Mouse (Mus musculus) forebrain, embryonic 11.5 days (tissue): ENCODE measurements around the gene Gm20503. TPM values are rescaled to one million over a fixed set of nuclear protein-coding genes. Genes with fewer than 3 reads are reported as not detected.

ENCODE experiments used
- ATAC-seq: fragments of 200-750 bp; cut with Nextera tagmentation; replicated peaks from 2 replicates; pipeline ENCODE4 v1.8.0; 2017; ENCODE audit warnings: moderate TSS enrichment; ENCODE audit not compliant: low FRiP score
- DNase-seq: peaks from one replicate; pipeline ENCODE4 v3.0.0-alpha.2; 2017; ENCODE audit warnings: low spot score
- H3K27ac ChIP-seq: fragments of 300-500 bp; sonication (generic); 2 replicates; pipeline ENCODE4 v1.5.1; 2014; ENCODE audit warnings: low read depth, low read length
- H3K27me3 ChIP-seq: fragments of 300-500 bp; sonication (generic); 2 replicates; pipeline ENCODE4 v1.6.1; 2014; ENCODE audit warnings: mild to moderate bottlenecking, low read length, mixed read lengths; ENCODE audit not compliant: control insufficient read depth, insufficient read depth
- H3K36me3 ChIP-seq: fragments of 300-500 bp; sonication (generic); 2 replicates; pipeline ENCODE4 v1.6.1; 2014; ENCODE audit warnings: mild to moderate bottlenecking, low read length, moderate library complexity, mixed read lengths; ENCODE audit not compliant: control insufficient read depth, insufficient read depth
- H3K4me1 ChIP-seq: fragments of 300-500 bp; sonication (generic); replicated peaks from 2 replicates; pipeline ENCODE4 v1.6.1; 2014; ENCODE audit warnings: low read length, mixed read lengths; ENCODE audit not compliant: control insufficient read depth, insufficient read depth
- H3K4me2 ChIP-seq: fragments of 300-500 bp; sonication (generic); 2 replicates; pipeline ENCODE4 v1.6.1; 2014; ENCODE audit warnings: low read depth, mild to moderate bottlenecking, low read length, moderate library complexity, mixed read lengths; ENCODE audit not compliant: severe bottlenecking
- H3K4me3 ChIP-seq: fragments of 300-500 bp; sonication (generic); 2 replicates; pipeline ENCODE4 v1.5.1; 2014; ENCODE audit warnings: low read depth, low read length
- H3K9ac ChIP-seq: fragments of 300-500 bp; sonication (generic); 2 replicates; pipeline ENCODE4 v1.6.1; 2014; ENCODE audit warnings: low read length
- H3K9me3 ChIP-seq: fragments of 300-500 bp; sonication (generic); 2 replicates; pipeline ENCODE4 v1.6.1; 2016; ENCODE audit warnings: low read length, mixed read lengths; ENCODE audit not compliant: control insufficient read depth
- whole genome bisulfite sequencing: fragments of 180-500 bp; shearing (Covaris S2); extraction: QIAGEN DNeasy Blood & Tissue Kit; methylation state at CpG from one replicate; pipeline ENCODE4 v1.1.7; 2014; 5-methylcytosine and 5-hydroxymethylcytosine counted together
- polyA plus RNA-seq: library from polyadenylated mRNA; unstranded; fragments of >200 nt; fragmentation: Nextera tagmentation; extraction: Ambion mirVana; gene quantifications from 2 replicates; pipeline ENCODE4 v1.2.1, GENCODE M21; 2014

Gm20503 gene
- polyA plus RNA-seq, 1 experiment from 2014 or later, result 7.0 TPM

- Histone ChIP-seq H3K36me3 (no peaks in the 10 kb centered on the region), H3K4me3 (no peak overlapping the region), H3K4me2 (no peak overlapping the region), H3K27ac (no peak overlapping the region), H3K9me3 (no peaks in the 10 kb centered on the region), H3K9ac (no peak overlapping the region), H3K27me3 (no peaks in the 10 kb centered on the region), H3K4me1 (no peaks in the 10 kb centered on the region)
- ATAC-seq (no peak), DNase-seq (no peak)
- WGBS, result 88% methylated on average over 3 of the region's 3 CpGs
Observed at GRCm38 (mm10) chr4:59011446-59011845, 8.4 kb downstream of the Gm20503 start.

- Histone ChIP-seq H3K27me3 (no peaks in the 10 kb centered on the region), H3K9me3 (no peaks in the 10 kb centered on the region), H3K4me1 (no peaks in the 10 kb centered on the region), H3K4me2 (no peak overlapping the region), H3K27ac (no peak overlapping the region), H3K4me3 (no peak overlapping the region), H3K36me3 (peaks cover 2% of the 10 kb centered on the region; the same call in 1 of the 2 replicates), H3K9ac (no peak overlapping the region)
- 87% methylated on average over 3 of the region's 3 CpGs for WGBS
- ATAC-seq (no peak), DNase-seq (no peak)
Observed at GRCm38 (mm10) chr4:59015181-59015580, 12.2 kb downstream of the Gm20503 start.

- DNase-seq, result no peak
- H3K4me2 ChIP-seq, result no peak overlapping the region
- peaks cover 2% of the 10 kb centered on the region; the same call in 1 of the 2 replicates for H3K36me3 ChIP-seq
- ATAC-seq, result no peak
- H3K4me1 ChIP-seq, result no peaks in the 10 kb centered on the region
- H3K9ac ChIP-seq, result no peak overlapping the region
- no peak overlapping the region for H3K27ac ChIP-seq
- 89% methylated on average over 2 of the region's 2 CpGs for WGBS
- no peaks in the 10 kb centered on the region for H3K9me3 ChIP-seq
- no peaks in the 10 kb centered on the region for H3K27me3 ChIP-seq
- H3K4me3 ChIP-seq, result no peak overlapping the region
Observed at GRCm38 (mm10) chr4:59016922-59017321, 13.9 kb downstream of the Gm20503 start.

GRCm38 (mm10) chr4:59034325-59034917 lies 31.4 kb downstream of the Gm20503 start:
- peak overlapping the region; percentile 70 for H3K4me3 ChIP-seq
- H3K27ac ChIP-seq, result no peak overlapping the region
- H3K4me1 ChIP-seq, result 0 out of 2 replicates have a peak, but pooled peaks cover 3% of the 10 kb centered on the region
- ATAC-seq (0 out of 2 replicates have a peak, but pooled peaks have one; percentile 26), DNase-seq (no peak)
- no peak overlapping the region; the same call in 1 of the 2 replicates for H3K9ac ChIP-seq
- H3K9me3 ChIP-seq, result no peaks in the 10 kb centered on the region
- 80% methylated on average over 10 of the region's 10 CpGs for WGBS
- H3K36me3 ChIP-seq, result no peaks in the 10 kb centered on the region
- peak overlapping the region; percentile 79; the same call in 1 of the 2 replicates for H3K4me2 ChIP-seq
- no peaks in the 10 kb centered on the region for H3K27me3 ChIP-seq

GRCm38 (mm10) chr4:59034918-59035785 lies 32.1 kb downstream of the Gm20503 start, which contains the start of gene Gng10:
Gene Gng10 (plus strand): TSS chr4:59035088.
- Histone ChIP-seq H3K27ac (0 out of 2 replicates have a peak within 1 kb of the TSS, but pooled peaks have one; percentile 10), H3K4me3 (peak within 1 kb of the TSS; percentile 70), H3K27me3 (no peaks in the 10 kb centered on the region), H3K9ac (peak within 1 kb of the TSS; percentile 86), H3K4me1 (0 out of 2 replicates have a peak, but pooled peaks cover 3% of the 10 kb centered on the region), H3K4me2 (peak within 1 kb of the TSS; percentile 79), H3K9me3 (no peaks in the 10 kb centered on the region), H3K36me3 (no peaks in the 10 kb centered on the region)
- ATAC-seq (peak; percentile 82), DNase-seq (peak; percentile 78)
- WGBS, result 13% methylated on average over 70 of the region's 76 CpGs

GRCm38 (mm10) chr4:59035786-59036350 lies 32.9 kb downstream of the Gm20503 start:
- H3K9ac ChIP-seq, result peak overlapping the region; percentile 86
- 57% methylated on average over 18 of the region's 18 CpGs for WGBS
- H3K4me2 ChIP-seq, result peak overlapping the region; percentile 79
- 0 out of 2 replicates have a peak overlapping the region, but pooled peaks have one; percentile 10 for H3K27ac ChIP-seq
- H3K27me3 ChIP-seq, result no peaks in the 10 kb centered on the region
- peak; percentile 31; the same call in 1 of the 2 replicates for ATAC-seq
- peak; percentile 54 for DNase-seq
- H3K4me3 ChIP-seq, result peak overlapping the region; percentile 70
- 0 out of 2 replicates have a peak, but pooled peaks cover 3% of the 10 kb centered on the region for H3K4me1 ChIP-seq
- no peaks in the 10 kb centered on the region for H3K36me3 ChIP-seq
- H3K9me3 ChIP-seq, result no peaks in the 10 kb centered on the region

- Histone ChIP-seq H3K36me3 (no peaks in the 10 kb centered on the region), H3K9ac (no peak overlapping the region), H3K9me3 (no peaks in the 10 kb centered on the region), H3K4me3 (no peak overlapping the region), H3K27ac (no peak overlapping the region), H3K4me1 (0 out of 2 replicates have a peak, but pooled peaks cover 3% of the 10 kb centered on the region), H3K4me2 (no peak overlapping the region), H3K27me3 (no peaks in the 10 kb centered on the region)
- DNase-seq, result peak; percentile 85
- ATAC-seq, result peak; percentile 47
- 51% methylated on average over 13 of the region's 13 CpGs for WGBS
Observed at GRCm38 (mm10) chr4:59036490-59037127, 33.6 kb downstream of the Gm20503 start.

- Histone ChIP-seq H3K27ac (no peak overlapping the region), H3K27me3 (no peaks in the 10 kb centered on the region), H3K9ac (no peak overlapping the region), H3K9me3 (no peaks in the 10 kb centered on the region), H3K4me1 (0 out of 2 replicates have a peak, but pooled peaks cover 3% of the 10 kb centered on the region), H3K4me2 (no peak overlapping the region), H3K4me3 (no peak overlapping the region), H3K36me3 (no peaks in the 10 kb centered on the region)
- ATAC-seq (no peak), DNase-seq (no peak)
- WGBS, result 83% methylated on average over 3 of the region's 3 CpGs
Observed at GRCm38 (mm10) chr4:59037525-59037924, 34.5 kb downstream of the Gm20503 start.
